8 mouse cellular contexts compared by ENCODE assay signal in the genomic region with DNA sequence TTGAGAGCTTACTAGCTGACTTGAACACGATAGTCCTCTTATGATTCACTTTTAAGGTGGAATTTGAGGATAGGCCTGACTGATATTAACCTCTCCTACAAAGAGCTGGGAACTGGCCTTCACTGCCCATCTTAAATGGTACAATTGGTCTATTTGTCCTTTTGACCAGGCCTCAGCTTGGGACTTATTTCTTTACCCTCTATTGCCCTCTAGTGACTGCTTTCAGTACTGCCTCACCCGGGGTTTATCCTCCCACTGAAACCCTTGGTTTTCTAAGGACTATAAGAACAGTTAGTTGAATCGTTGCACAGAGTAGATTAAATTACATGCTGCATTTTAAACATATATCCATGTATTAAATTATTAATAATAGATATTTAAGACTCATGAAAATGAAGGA. TPM values are rescaled to one million over a fixed set of nuclear protein-coding genes. Genes with fewer than 3 reads are reported as not detected.
A peak's percentile ranks its signal among the peaks of the same experiment; 100 is the strongest.
DNase-seq lines count a peak whose midpoint lies in the region; ATAC-seq lines count a peak whose summit lies in the region.

No protein-coding gene starts in this region.

- H3K4me2 ChIP-seq in kidney, embryonic 14.5 days (replicated peaks; ENCODE audit: low read depth, low read length) = no peak overlapping the region
- H3K4me2 ChIP-seq in limb, embryonic 12.5 days = no peak overlapping the region
- no peak overlapping the region for H3K4me2 ChIP-seq in neural tube, embryonic 11.5 days (ENCODE audit: low read depth)

- DNase-seq in 416B (ENCODE audit: low read depth) (peak; percentile 72), adipocyte (ENCODE audit: low spot score) (peak; percentile 93)
- peak; percentile 93 for DNase-seq in embryo, embryonic 10.5 days (ENCODE audit: low spot score)
- peak; percentile 82 for DNase-seq in heart, adult 8-10 months (ENCODE audit: low spot score)
- DNase-seq in neural tube, embryonic 11.5 days (ENCODE audit: low spot score) = peak; percentile 62
- DNase-seq in thymus, adult 18-20 months = peak; percentile 5

- H3K9ac ChIP-seq in kidney, embryonic 14.5 days (ENCODE audit: low read depth, low read length) = no peak overlapping the region
- no peak overlapping the region for H3K9ac ChIP-seq in limb, embryonic 12.5 days (replicated peaks)
- H3K9ac ChIP-seq in neural tube, embryonic 11.5 days (ENCODE audit: low read length) = no peak overlapping the region

- 32% methylated on average over 3 of the region's 3 CpGs for WGBS in kidney, embryonic 14.5 days
- WGBS in limb, embryonic 12.5 days = 31% methylated on average over 3 of the region's 3 CpGs
- WGBS in neural tube, embryonic 11.5 days = 28% methylated on average over 3 of the region's 3 CpGs

- ATAC-seq in kidney, embryonic 14.5 days (ENCODE audit: low FRiP score, low TSS enrichment) = peak; percentile 60
- ATAC-seq in limb, embryonic 12.5 days (ENCODE audit: insufficient number of reproducible peaks, insufficient read depth, low FRiP score, low TSS enrichment, low read depth) = 0 out of 2 replicates have a peak, but pooled peaks have one; percentile 5
- ATAC-seq in neural tube, embryonic 11.5 days (ENCODE audit: insufficient read depth, low FRiP score, low TSS enrichment) = peak; percentile 77; the same call in 1 of the 2 replicates

- H3K9me3 ChIP-seq in kidney, embryonic 14.5 days (ENCODE audit: control insufficient read depth, low read length) = no peaks in the 10 kb centered on the region
- no peaks in the 10 kb centered on the region for H3K9me3 ChIP-seq in limb, embryonic 12.5 days
- H3K9me3 ChIP-seq in neural tube, embryonic 11.5 days (ENCODE audit: control insufficient read depth, low read length) = no peaks in the 10 kb centered on the region

- no peak overlapping the region for H3K27ac ChIP-seq in kidney, embryonic 14.5 days (ENCODE audit: low read depth, low read length)
- H3K27ac ChIP-seq in limb, embryonic 12.5 days = no peak overlapping the region
- H3K27ac ChIP-seq in neural tube, embryonic 11.5 days (ENCODE audit: low read depth, low read length) = no peak overlapping the region

- H3K4me3 ChIP-seq in kidney, embryonic 14.5 days (ENCODE audit: low read length) = no peak overlapping the region
- H3K4me3 ChIP-seq in limb, embryonic 12.5 days (replicated peaks) = no peak overlapping the region
- H3K4me3 ChIP-seq in neural tube, embryonic 11.5 days (ENCODE audit: low read depth, low read length) = no peak overlapping the region

- no peaks in the 10 kb centered on the region for H3K27me3 ChIP-seq in kidney, embryonic 14.5 days (ENCODE audit: control insufficient read depth, insufficient read depth, low read length)
- H3K27me3 ChIP-seq in limb, embryonic 12.5 days = no peaks in the 10 kb centered on the region
- no peaks in the 10 kb centered on the region for H3K27me3 ChIP-seq in neural tube, embryonic 11.5 days (ENCODE audit: control insufficient read depth, insufficient read depth, low read length)

- H3K4me1 ChIP-seq in kidney, embryonic 14.5 days (ENCODE audit: control insufficient read depth, insufficient read depth, low read length) = no peaks in the 10 kb centered on the region
- no peaks in the 10 kb centered on the region for H3K4me1 ChIP-seq in limb, embryonic 12.5 days (replicated peaks)
- no peaks in the 10 kb centered on the region for H3K4me1 ChIP-seq in neural tube, embryonic 11.5 days (ENCODE audit: control insufficient read depth, insufficient read depth, low read length)

- H3K36me3 ChIP-seq in kidney, embryonic 14.5 days (ENCODE audit: control insufficient read depth, insufficient read depth, low read length) = no peaks in the 10 kb centered on the region
- H3K36me3 ChIP-seq in limb, embryonic 12.5 days = no peaks in the 10 kb centered on the region
- no peaks in the 10 kb centered on the region for H3K36me3 ChIP-seq in neural tube, embryonic 11.5 days (ENCODE audit: control insufficient read depth, insufficient read depth, low read length)

RNA-seq across cellular contexts. Expression of a gene that starts 39.4 kb away (rescaled TPM):
- under 1 TPM; 0.27 to 0.49 (median 0.34) TPM for total RNA-seq in heart, adult 8-10 months (2022)
- 1.1 and 1.7 TPM in 2 replicates for polyA plus RNA-seq in kidney, embryonic 14.5 days (2014; fragmentation: Nextera tagmentation; extraction: Ambion mirVana)
- 2.5 and 2.7 TPM in 2 replicates for polyA plus RNA-seq in limb, embryonic 12.5 days (2016; fragmentation: Nextera tagmentation; extraction: Ambion mirVana)
- 0.09 and 0.20 TPM in 2 replicates for polyA plus RNA-seq in neural tube, embryonic 11.5 days (2014; fragmentation: Nextera tagmentation; extraction: Ambion mirVana)

Comparison
In these comparisons a context has a peak if more than half of its experiments do, and no peak if none do; other contexts are left out.
1. DNase-seq: peak in every context shown above with its lines; median percentile 93 in adipocyte; 93 in embryo, embryonic 10.5 days; 82 in heart, adult 8-10 months; 72 in 416B; 62 in neural tube, embryonic 11.5 days; 5 in thymus, adult 18-20 months.
2. ATAC-seq: peak in every context shown above with its lines; median percentile 77 in neural tube, embryonic 11.5 days; 60 in kidney, embryonic 14.5 days; 5 in limb, embryonic 12.5 days.